8 mouse cellular contexts compared by ENCODE assay signal in the genomic region with DNA sequence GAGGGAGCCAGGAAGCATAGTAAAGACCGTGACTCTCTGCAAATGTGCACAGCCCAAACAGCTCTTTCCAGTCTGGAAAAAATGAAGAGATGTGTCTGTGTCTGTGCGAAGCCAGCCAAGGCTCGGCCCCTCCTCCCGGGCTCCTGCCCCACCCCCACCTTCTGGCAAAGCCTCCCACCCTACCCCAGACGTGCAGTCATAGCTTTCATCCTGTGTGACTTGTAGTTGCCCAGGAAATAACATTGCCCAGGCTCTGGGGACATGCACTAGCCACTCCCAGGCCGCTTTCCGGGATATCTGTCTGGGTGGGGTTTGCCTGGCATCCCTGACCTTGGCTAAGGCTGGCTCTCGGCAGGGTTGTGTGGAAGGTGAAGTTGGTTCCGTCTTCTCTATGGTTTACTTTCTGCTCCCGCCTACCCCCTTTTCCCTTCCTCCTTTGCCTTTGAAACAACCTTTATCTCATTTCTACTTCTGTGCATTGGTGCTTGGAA. TPM values are rescaled to one million over a fixed set of nuclear protein-coding genes. Genes with fewer than 3 reads are reported as not detected.
DNase-seq lines count a peak whose midpoint lies in the region; ATAC-seq and TF ChIP-seq lines count a peak whose summit lies in the region.

No protein-coding gene starts in this region.

- H3K27me3 ChIP-seq in Patski, result no peaks in the 10 kb centered on the region
- H3K27me3 ChIP-seq in heart, postnatal 0 days (ENCODE audit: control insufficient read depth, insufficient read depth, low read length), result no peaks in the 10 kb centered on the region
- H3K27me3 ChIP-seq in liver, embryonic 13.5 days, result no peaks in the 10 kb centered on the region

- peak; percentile 4 for ATAC-seq in Patski
- ATAC-seq in heart, postnatal 0 days (ENCODE audit: insufficient read depth, low read depth), result peak; percentile 84
- no peak for ATAC-seq in liver, embryonic 13.5 days (ENCODE audit: low read depth)

- H3K9ac ChIP-seq in heart, postnatal 0 days (replicated peaks; ENCODE audit: low read depth, low read length), result no peak overlapping the region
- no peak overlapping the region for H3K9ac ChIP-seq in liver, embryonic 13.5 days

- in situ Hi-C loops in Patski (cut with MboI; ENCODE audit: low pct_unique_long_range_greater_than_20kb), result no loop called here

- TF ChIP-seq EP300 in heart, postnatal 0 days (IDR thresholded peaks at IDR 0.05; ENCODE audit: low read depth), result no peak

- no peak for TF ChIP-seq CTCF in Patski (IDR thresholded peaks at IDR 0.05)
- no peak for TF ChIP-seq CTCF in heart, postnatal 0 days (IDR thresholded peaks at IDR 0.05; ENCODE audit: low read depth)

- H3K4me1 ChIP-seq in heart, postnatal 0 days (ENCODE audit: control insufficient read depth, insufficient read depth), result peaks cover 11% of the 10 kb centered on the region; the same call in 1 of the 2 replicates
- H3K4me1 ChIP-seq in liver, embryonic 13.5 days (replicated peaks), result peaks cover 8% of the 10 kb centered on the region

- CTCF ChIA-PET in Patski (lab: Charles Lee), result no interaction called here

- no peak for DNase-seq in Patski (ENCODE audit: low read depth, low spot score)
- DNase-seq in embryo, embryonic 10.5 days (ENCODE audit: low spot score), result peak; percentile 62
- DNase-seq in heart, postnatal 0 days (ENCODE audit: low spot score), result peak; percentile 33
- no peak for DNase-seq in liver, embryonic 13.5 days
- peak; percentile 48 for DNase-seq in neural tube, embryonic 10.5 days (ENCODE audit: extremely low spot score, low spot score)
- no peak for DNase-seq in layer of hippocampus, adult 9-11 months
- no peak for DNase-seq in spleen, postnatal 36 days (ENCODE audit: low spot score in 2 of 2)
- DNase-seq in cerebellum, adult 9-11 months, result no peak

- 10% methylated on average over 10 of the region's 10 CpGs for WGBS in heart, postnatal 0 days
- WGBS in liver, embryonic 13.5 days (ENCODE audit: insufficient replicate concordance), result 14% methylated on average over 10 of the region's 10 CpGs

- no peaks in the 10 kb centered on the region for H3K36me3 ChIP-seq in heart, postnatal 0 days (replicated peaks; ENCODE audit: control insufficient read depth, insufficient read depth, low read length)
- no peaks in the 10 kb centered on the region for H3K36me3 ChIP-seq in liver, embryonic 13.5 days

- no peak overlapping the region for H3K4me3 ChIP-seq in heart, postnatal 0 days (ENCODE audit: low read depth, low read length)
- H3K4me3 ChIP-seq in liver, embryonic 13.5 days (replicated peaks), result no peak overlapping the region

- peak overlapping the region; percentile 53 for H3K27ac ChIP-seq in heart, postnatal 0 days (ENCODE audit: low read depth)
- H3K27ac ChIP-seq in liver, embryonic 13.5 days, result no peak overlapping the region

- POLR2A ChIA-PET in Patski (lab: Charles Lee), result interaction anchor here (1.0 kb wide), 1 partner anchor 53 kb away, joined by 3 read pairs; no protein-coding TSS in a partner anchor

- H3K4me2 ChIP-seq in heart, postnatal 0 days (ENCODE audit: low read depth, low read length), result peak overlapping the region; percentile 26
- H3K4me2 ChIP-seq in liver, embryonic 13.5 days, result 0 out of 2 replicates have a peak overlapping the region, but pooled peaks have one; percentile 3

- no peaks in the 10 kb centered on the region for H3K9me3 ChIP-seq in heart, postnatal 0 days (replicated peaks; ENCODE audit: control insufficient read depth, low read length)
- H3K9me3 ChIP-seq in liver, embryonic 13.5 days (replicated peaks), result no peaks in the 10 kb centered on the region

RNA-seq across cellular contexts. Expression of a gene that starts 26.6 kb away (rescaled TPM):
- 63.7 TPM for polyA plus RNA-seq in Patski (2021)
- total RNA-seq in heart, postnatal 0 days (2014; rRNA removed; ENCODE audit: low replicate concordance), result 38.9 and 55.6 TPM in 2 replicates
- polyA plus RNA-seq in heart, postnatal 0 days (2015; fragmentation: Nextera tagmentation; extraction: Ambion mirVana), result 40.6 and 44.1 TPM in 2 replicates
- polyA plus RNA-seq in liver, embryonic 13.5 days (2015; fragmentation: Nextera tagmentation; extraction: Ambion mirVana), result 10.8 and 11.9 TPM in 2 replicates

RNA-seq across cellular contexts. Expression of a gene that starts 37.5 kb away (rescaled TPM):
- 0.51 TPM for polyA plus RNA-seq in Patski (2021)
- not detected in 2 replicates for total RNA-seq in heart, postnatal 0 days (2014; rRNA removed; ENCODE audit: low replicate concordance)
- 0.12 and 0.56 TPM in 2 replicates for polyA plus RNA-seq in heart, postnatal 0 days (2015; fragmentation: Nextera tagmentation; extraction: Ambion mirVana)
- not detected in 2 replicates for polyA plus RNA-seq in liver, embryonic 13.5 days (2015; fragmentation: Nextera tagmentation; extraction: Ambion mirVana)

Comparison
In these comparisons a context has a peak if more than half of its experiments do, and no peak if none do; other contexts are left out.
1. DNase-seq: peak in embryo, embryonic 10.5 days (single experiment), heart, postnatal 0 days (single experiment) and neural tube, embryonic 10.5 days (single experiment); none in Patski (single experiment), liver, embryonic 13.5 days (single experiment), layer of hippocampus, adult 9-11 months (single experiment), spleen, postnatal 36 days (0 of 2) and cerebellum, adult 9-11 months (single experiment).